Mouse (Mus musculus): Measurements from ENCODE around the gene Fam53b.

- TF ChIP-seq POLR2A (IDR thresholded peaks at IDR 0.05; ENCODE audit: extremely low read depth, insufficient read depth, low read length), result no peak
- TF ChIP-seq CTCF (IDR thresholded peaks at IDR 0.05; ENCODE audit: extremely low read depth, insufficient read depth, low read length), result no peak
Observed at GRCm38 (mm10) chr7:132843152-132843551, 29.5 kb upstream of the Fam53b start.
